Mouse (Mus musculus) C2C12 (cell line): Measurements from ENCODE around the gene Ttc7.

Experiments
- CTCF ChIP-seq: IDR thresholded peaks from one replicate; pipeline ENCODE4 v1.5.1; 2011; ENCODE audit not compliant: control insufficient read depth, insufficient read depth, insufficient read length
- MAX ChIP-seq: IDR thresholded peaks from one replicate; pipeline ENCODE4 v1.6.1; 2011; ENCODE audit warnings: mild to moderate bottlenecking, control low read depth
- MYOG ChIP-seq: IDR thresholded peaks from one replicate; pipeline ENCODE4 v1.6.1; 2011; ENCODE audit not compliant: control insufficient read depth, insufficient read length; ENCODE audit errors: extremely low read depth
- USF1 ChIP-seq: IDR thresholded peaks from one replicate; pipeline ENCODE4 v1.6.1; 2011; ENCODE audit warnings: low read depth, mild to moderate bottlenecking, control low read depth, moderate library complexity

DNA sequence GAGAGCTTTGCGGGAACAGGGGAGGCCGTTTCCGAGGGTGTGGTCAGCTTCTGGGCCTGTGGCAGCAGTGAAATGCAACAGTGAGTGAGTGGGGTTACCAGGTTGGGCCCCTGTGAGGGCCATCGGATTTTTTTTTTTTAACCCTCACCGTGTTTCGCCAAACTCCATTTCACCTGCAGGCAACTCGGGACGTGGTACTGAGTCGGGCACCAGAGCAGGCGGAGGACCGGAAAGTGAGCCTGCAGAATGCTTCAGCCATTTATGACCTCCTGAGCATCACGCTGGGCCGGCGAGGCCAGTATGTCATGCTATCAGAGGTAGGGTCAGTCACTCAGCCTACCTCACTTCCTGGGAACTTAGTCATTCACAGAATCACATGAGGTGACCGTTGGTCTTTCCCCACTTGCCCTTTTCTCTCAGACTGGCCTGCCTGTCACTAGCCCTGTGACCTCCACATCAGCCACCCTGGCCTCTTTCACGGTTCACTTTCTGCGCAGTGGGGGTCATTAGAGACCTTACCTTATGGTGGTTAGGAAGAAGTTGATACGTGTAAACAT is 46.5 kb downstream of the Ttc7 start:
- no peak for TF ChIP-seq CTCF
- TF ChIP-seq MAX = no peak
- TF ChIP-seq USF1 = no peak
- no peak for TF ChIP-seq MYOG
